Mouse (Mus musculus) stomach, embryonic 14.5 days (tissue): ENCODE data around the gene Xrcc3. TPM values are rescaled to one million over a fixed set of nuclear protein-coding genes. Genes with fewer than 3 reads are reported as not detected.

Source experiments
- ATAC-seq: fragments of 200-750 bp; cut with Nextera tagmentation; 2 replicates; pipeline ENCODE4 v1.8.0; 2017; ENCODE audit warnings: low read depth, moderate TSS enrichment; ENCODE audit not compliant: insufficient number of reproducible peaks, insufficient read depth, low FRiP score
- H3K27ac ChIP-seq: fragments of 300-500 bp; sonication (generic); 2 replicates; pipeline ENCODE4 v1.5.1; 2014; ENCODE audit warnings: mild to moderate bottlenecking, low read length, moderate library complexity, mixed read lengths
- H3K27me3 ChIP-seq: fragments of 300-500 bp; sonication (generic); 2 replicates; pipeline ENCODE4 v1.6.1; 2014; ENCODE audit warnings: low read length, control low read depth, mixed read lengths; ENCODE audit not compliant: control insufficient read depth, insufficient read depth
- H3K36me3 ChIP-seq: fragments of 300-500 bp; sonication (generic); 2 replicates; pipeline ENCODE4 v1.6.1; 2014; ENCODE audit warnings: mild to moderate bottlenecking, control low read depth, low read length, moderate library complexity, mixed read lengths; ENCODE audit not compliant: control insufficient read depth, insufficient read depth
- H3K4me1 ChIP-seq: fragments of 300-500 bp; sonication (generic); 2 replicates; pipeline ENCODE4 v1.6.1; 2014; ENCODE audit warnings: low read length, control low read depth, mixed read lengths; ENCODE audit not compliant: control insufficient read depth, insufficient read depth
- H3K4me2 ChIP-seq: fragments of 300-500 bp; sonication (generic); replicated peaks from 2 replicates; pipeline ENCODE4 v1.6.1; 2014; ENCODE audit warnings: low read depth, low read length, control low read depth
- H3K4me3 ChIP-seq: fragments of 300-500 bp; sonication (generic); 2 replicates; pipeline ENCODE4 v1.5.1; 2014; ENCODE audit warnings: low read depth, low read length, control low read depth
- H3K9ac ChIP-seq: fragments of 300-500 bp; sonication (generic); replicated peaks from 2 replicates; pipeline ENCODE4 v1.6.1; 2014; ENCODE audit warnings: low read depth, mild to moderate bottlenecking, control low read depth, low read length, moderate library complexity, mixed read lengths
- H3K9me3 ChIP-seq: fragments of 300-500 bp; sonication (generic); 2 replicates; pipeline ENCODE4 v1.6.1; 2016; ENCODE audit warnings: low read depth, low read length, control low read depth; ENCODE audit not compliant: control insufficient read depth
- WGBS: fragments of 180-500 bp; shearing (Covaris S2); extraction: QIAGEN DNeasy Blood & Tissue Kit; methylation state at CpG from one replicate; pipeline ENCODE4 v1.1.7; 2014; 5-methylcytosine and 5-hydroxymethylcytosine counted together
- polyA plus RNA-seq: library from polyadenylated mRNA; unstranded; fragments of >200 nt; fragmentation: Nextera tagmentation; extraction: Ambion mirVana; gene quantifications from 2 replicates; pipeline ENCODE4 v1.2.1, GENCODE M21; 2014

Xrcc3 gene
- polyA plus RNA-seq, 1 experiment from 2014 or later, result 15.4 TPM

DNA sequence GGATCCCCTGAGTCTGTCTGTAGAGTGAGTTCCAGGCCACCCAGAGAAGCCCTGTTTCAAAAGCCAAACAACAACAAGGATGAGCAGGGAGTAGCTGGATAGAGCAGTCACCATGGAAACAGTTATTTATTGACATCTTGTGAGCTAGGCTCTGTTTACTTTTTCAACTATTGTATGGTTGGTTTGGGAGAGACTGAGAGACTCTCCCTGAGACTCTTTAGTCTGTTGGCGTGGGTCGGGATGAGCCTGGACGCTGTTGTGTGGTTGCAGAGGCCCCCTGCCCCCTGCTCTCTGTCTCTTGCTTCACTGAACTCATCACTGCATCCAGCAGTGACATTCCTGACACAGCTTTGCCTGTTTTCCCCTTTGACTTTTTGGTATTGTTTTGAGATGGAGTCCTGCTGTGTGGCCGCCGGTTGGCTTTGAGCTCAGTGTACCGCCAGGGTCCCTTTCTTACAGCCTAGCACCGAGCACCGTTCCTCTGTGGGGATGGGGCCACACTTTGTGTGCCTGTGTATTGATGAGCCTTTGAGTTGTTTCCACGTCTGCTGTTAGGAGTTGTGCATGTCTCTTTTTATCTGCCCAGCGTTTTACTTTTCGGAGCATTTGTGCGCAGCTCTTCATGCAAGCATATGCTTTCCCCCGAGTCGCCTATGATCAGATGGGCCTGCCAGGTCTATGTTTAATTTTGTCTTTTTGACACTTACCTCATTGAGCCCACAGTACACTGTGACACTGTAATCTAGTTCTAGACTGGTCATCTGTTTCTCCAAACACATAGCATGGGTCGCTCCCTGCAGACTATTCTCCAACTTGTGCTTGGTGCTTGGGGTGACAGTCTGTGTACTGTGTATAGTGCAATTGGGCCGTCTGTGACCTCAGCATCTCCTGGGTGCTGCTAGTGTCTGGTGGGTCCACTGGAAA, 47.1 kb downstream of the Xrcc3 start:
- H3K4me2 ChIP-seq, result no peak overlapping the region

DNA sequence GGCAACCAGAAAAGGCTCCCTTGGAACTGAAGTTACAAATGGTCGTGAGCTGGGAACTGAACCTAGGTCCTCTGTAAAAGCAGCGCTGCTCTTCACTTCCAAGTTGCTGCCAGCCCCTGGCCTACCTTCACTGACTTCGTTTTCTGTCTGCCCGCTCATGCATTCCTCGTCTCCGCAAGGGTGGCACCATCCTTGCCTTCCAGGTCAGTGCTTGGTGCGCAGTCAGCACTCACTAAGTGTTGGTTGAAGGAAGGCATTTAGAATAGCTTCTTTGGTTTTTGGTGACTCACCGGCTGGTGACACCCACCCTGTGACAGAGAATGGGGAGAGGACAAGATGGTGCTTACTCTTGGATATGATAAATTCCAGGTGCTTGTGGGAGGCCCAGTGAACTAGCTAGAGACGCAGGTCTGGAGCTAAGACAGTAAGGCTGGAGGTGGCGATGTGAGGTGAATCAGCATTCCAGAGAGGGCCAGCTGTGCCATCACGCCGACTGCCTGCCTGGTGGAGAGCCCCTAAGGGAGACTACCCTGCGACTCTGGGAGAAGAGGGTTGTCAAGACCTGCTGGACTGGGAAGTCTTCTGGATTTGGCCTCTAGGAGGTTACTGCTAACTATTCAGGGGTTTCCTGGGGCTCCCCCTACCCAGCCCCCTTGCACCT, 50.9 kb downstream of the Xrcc3 start:
- no peak overlapping the region for H3K4me3 ChIP-seq
- H3K4me2 ChIP-seq, result no peak overlapping the region
- peaks cover 29% of the 10 kb centered on the region for H3K4me1 ChIP-seq
- H3K36me3 ChIP-seq, result no peaks in the 10 kb centered on the region; the same call in 1 of the 2 replicates
- no peaks in the 10 kb centered on the region for H3K27me3 ChIP-seq
- no peak for ATAC-seq
- H3K27ac ChIP-seq, result no peak overlapping the region
- no peaks in the 10 kb centered on the region for H3K9me3 ChIP-seq
- 92% methylated on average over 13 of the region's 13 CpGs for WGBS
- no peak overlapping the region for H3K9ac ChIP-seq

More for the DNA sequence above, 47.1 kb downstream of the Xrcc3 start:
- Histone ChIP-seq H3K27ac (no peak overlapping the region), H3K9me3 (no peaks in the 10 kb centered on the region), H3K4me1 (peaks cover 18% of the 10 kb centered on the region), H3K36me3 (no peaks in the 10 kb centered on the region; the same call in 1 of the 2 replicates), H3K27me3 (no peaks in the 10 kb centered on the region), H3K4me3 (no peak overlapping the region), H3K9ac (no peak overlapping the region)
- 59% methylated on average over 16 of the region's 16 CpGs for WGBS
- no peak for ATAC-seq

DNA sequence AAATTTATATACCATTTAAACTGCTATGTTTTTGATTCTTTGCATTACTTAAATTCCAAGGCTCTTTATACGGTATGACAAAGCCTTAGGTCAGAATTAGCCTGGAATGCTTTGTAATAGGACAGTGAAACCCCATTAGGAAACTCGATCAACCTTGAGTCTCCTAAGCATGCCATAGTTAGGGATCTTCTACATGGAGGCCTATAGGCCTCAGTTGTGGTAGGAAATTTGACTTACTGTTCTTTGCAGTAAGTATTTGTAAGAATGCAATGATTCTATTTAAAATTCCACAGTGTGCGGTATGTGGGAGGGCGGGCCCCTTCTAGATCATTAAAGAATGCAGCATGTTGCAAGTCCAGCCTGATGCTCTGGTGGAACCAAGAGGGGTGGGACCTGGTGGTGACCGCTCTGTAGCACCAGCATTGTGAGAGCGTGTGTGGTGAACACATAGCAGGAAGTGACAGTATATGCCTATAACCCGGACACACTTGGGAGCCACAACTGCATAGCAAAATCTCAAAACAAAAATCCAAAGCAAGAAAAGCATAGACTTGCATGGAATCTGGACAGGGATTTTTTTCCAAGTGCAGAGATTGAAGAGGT, 53.3 kb downstream of the Xrcc3 start:
- Histone ChIP-seq H3K4me3 (peak overlapping the region; percentile 91), H3K27ac (no peak overlapping the region; the same call in 1 of the 2 replicates), H3K36me3 (no peaks in the 10 kb centered on the region; the same call in 1 of the 2 replicates), H3K4me2 (peak overlapping the region; percentile 98), H3K9ac (no peak overlapping the region; the same call in 1 of the 2 replicates), H3K27me3 (no peaks in the 10 kb centered on the region), H3K9me3 (no peaks in the 10 kb centered on the region), H3K4me1 (peaks cover 22% of the 10 kb centered on the region)
- ATAC-seq, result no peak
- WGBS, result 57% methylated on average over 7 of the region's 7 CpGs

DNA sequence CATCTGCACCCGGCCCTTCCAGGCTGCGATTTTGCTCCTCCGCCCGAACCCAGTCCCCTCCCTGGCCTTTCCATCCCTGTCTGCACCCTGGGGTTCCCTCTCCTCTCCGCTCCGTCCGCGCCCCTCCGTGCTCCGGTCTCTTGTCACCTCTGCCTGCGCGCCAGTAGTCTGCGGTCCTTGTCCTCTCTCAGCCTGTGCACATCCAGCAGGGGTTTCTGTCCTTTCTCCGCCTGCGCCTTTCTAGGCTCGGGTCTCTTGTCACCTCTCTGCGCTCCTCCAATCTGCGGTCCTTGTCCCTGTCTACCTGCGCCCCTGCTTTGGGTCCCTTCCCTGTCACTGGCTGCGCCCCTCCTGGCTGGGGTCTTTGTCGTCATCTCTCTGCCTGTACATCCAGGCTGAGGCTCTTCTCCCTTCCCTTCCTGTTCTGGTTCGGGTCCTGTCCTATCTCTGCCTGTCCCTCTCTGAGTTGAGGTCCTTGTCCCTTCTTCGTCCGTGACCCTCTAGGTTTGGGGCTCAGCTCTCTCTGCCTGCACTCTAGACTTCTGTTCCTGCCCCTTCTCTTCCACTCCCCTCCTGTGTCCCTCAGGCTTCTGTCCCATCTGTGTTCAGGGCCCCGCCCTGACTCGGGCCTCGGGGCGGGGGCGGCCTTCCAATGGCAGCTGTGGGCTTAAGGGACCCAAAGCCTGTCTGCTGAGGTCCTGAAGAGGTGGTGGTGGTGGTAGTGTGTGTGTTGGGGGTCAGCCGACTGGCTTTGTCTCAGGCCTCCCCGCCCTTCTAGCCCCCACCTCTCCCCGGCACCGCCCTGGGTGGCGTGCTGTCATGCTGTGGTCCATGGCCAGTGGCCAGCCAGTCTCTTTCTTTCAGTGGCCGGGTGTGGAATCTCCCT, 54.3 kb downstream of the Xrcc3 start:
- Histone ChIP-seq H3K36me3 (no peaks in the 10 kb centered on the region; the same call in 1 of the 2 replicates), H3K4me1 (peaks cover 22% of the 10 kb centered on the region), H3K4me3 (peak overlapping the region; percentile 91), H3K27me3 (no peaks in the 10 kb centered on the region), H3K9ac (peak overlapping the region; percentile 97), H3K9me3 (no peaks in the 10 kb centered on the region), H3K27ac (peak overlapping the region; percentile 85), H3K4me2 (peak overlapping the region; percentile 98)
- ATAC-seq, result peak; percentile 29; the same call in 1 of the 2 replicates
- WGBS, result 1% methylated on average over 35 of the region's 35 CpGs

DNA sequence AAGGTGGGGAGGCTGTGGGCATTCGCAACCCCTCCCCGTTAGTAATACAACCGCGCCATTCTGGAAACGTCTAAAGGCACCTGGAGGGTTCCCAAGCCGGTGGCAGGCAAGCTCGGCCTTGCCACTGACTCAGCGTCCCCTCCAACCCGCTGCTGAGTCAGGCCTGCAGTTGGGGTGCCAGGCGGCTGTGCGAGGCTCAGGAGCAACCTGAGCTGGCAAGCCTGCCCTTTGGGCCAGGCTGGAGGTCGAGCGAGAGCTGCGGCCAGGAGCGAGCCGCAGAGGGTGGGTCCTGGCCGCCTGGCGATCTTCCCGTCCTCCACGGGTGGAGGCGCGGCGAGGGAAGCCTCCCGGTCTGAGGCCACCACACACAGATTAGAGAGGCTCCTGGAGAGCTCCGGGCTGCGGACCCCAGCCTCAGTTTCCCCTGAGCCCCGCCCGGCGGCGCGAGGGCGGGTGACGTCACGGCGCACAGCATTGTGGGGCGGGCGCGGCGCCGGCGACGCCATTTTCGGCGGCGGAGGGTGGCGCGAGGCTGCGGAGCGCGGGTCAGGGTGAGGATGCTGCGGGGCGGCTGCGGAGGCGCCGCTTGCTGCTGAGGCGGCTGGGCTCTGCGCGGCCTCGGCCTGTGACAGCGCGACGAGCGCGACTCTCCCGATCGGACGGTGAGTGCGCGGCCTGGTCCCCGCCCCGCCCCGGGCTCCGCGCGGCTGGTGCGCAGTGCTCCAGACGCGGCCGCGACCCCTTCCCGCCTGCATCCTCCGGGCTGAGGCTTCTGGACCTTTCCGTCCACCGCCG, 55.1 kb downstream of the Xrcc3 start, which contains the start of gene Klc1:
TSS of gene Klc1 (plus strand) at position 469 of the 795 bp plus-strand sequence.
- peaks cover 22% of the 10 kb centered on the region for H3K4me1 ChIP-seq
- peak within 1 kb of the TSS; percentile 91 for H3K4me3 ChIP-seq
- H3K27ac ChIP-seq, result peak within 1 kb of the TSS; percentile 85
- no peaks in the 10 kb centered on the region for H3K9me3 ChIP-seq
- H3K9ac ChIP-seq, result peak within 1 kb of the TSS; percentile 97
- ATAC-seq, result peak; percentile 72
- under 1% methylated on average over 45 of the region's 85 CpGs for WGBS
- no peaks in the 10 kb centered on the region; the same call in 1 of the 2 replicates for H3K36me3 ChIP-seq
- H3K4me2 ChIP-seq, result peak within 1 kb of the TSS; percentile 98
- no peaks in the 10 kb centered on the region for H3K27me3 ChIP-seq

DNA sequence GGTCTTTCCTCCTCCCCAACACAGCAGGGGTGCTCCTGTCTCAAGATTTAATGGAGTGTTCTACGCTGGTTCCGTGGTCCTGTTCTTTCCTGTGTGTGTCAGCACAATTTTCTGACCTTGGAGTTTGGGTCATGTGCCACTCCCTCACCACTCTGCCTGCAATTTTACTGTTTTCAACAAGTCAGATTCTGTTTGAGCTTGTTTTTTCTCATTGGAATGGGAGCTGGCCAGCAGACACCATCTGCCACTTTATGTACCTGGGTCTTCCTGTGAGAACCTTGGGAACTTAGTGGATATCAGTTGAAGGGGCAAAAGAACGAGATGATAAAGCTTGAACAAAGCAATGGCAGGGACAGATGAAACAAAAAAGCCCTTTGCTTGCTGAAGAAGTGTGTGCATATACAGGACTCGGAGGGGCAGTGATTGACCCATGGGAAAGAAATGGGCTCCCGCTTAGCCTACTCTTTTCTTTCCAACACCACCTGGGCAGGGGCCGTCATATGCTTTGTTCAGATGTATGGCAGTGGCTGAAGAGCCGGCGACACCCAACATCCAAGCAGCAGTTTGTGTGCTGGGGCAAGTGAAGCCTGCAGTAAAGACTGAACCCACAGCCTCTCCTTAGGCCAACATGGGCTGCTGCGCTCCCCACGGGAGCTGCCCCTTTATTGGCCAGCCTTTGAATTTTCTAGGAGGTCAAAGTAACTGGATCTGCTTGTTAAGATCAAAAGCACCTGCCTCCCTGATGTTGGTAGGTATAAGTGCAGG, 55.9 kb downstream of the Xrcc3 start:
- H3K4me1 ChIP-seq, result peaks cover 22% of the 10 kb centered on the region
- H3K9ac ChIP-seq, result peak overlapping the region; percentile 97; the same call in 1 of the 2 replicates
- WGBS, result 52% methylated on average over 10 of the region's 10 CpGs
- ATAC-seq, result no peak
- peak overlapping the region; percentile 91 for H3K4me3 ChIP-seq
- no peaks in the 10 kb centered on the region for H3K27me3 ChIP-seq
- H3K4me2 ChIP-seq, result peak overlapping the region; percentile 98
- no peaks in the 10 kb centered on the region for H3K9me3 ChIP-seq
- H3K36me3 ChIP-seq, result no peaks in the 10 kb centered on the region
- no peak overlapping the region for H3K27ac ChIP-seq

DNA sequence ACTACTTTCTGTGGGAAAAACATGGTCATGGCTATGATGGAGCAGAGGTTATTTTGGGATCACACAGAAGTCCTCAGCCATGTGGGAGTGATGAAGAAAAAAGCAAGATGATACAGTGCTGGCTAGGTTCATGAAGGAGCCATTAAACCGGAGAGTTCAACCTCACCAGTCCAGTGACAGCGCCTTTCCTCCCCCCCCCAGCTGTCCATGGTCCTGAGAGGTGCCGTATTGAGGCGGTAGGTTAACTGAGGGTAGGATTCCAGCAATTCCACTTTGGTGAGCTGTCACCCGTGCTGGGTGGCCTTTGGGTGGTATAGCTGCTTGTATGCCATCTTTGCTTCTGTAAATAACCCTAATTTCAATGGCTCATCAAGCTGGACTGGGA, 57.0 kb downstream of the Xrcc3 start:
- no peak overlapping the region for H3K9ac ChIP-seq
- no peaks in the 10 kb centered on the region for H3K36me3 ChIP-seq
- no peaks in the 10 kb centered on the region for H3K9me3 ChIP-seq
- no peak overlapping the region for H3K27ac ChIP-seq
- no peak overlapping the region for H3K4me3 ChIP-seq
- ATAC-seq, result no peak
- peaks cover 22% of the 10 kb centered on the region for H3K4me1 ChIP-seq
- H3K4me2 ChIP-seq, result no peak overlapping the region
- WGBS, result 33% methylated on average over 5 of the region's 5 CpGs
- no peaks in the 10 kb centered on the region for H3K27me3 ChIP-seq
